Comparison of ENCODE assay signal across 8 mouse cellular contexts in the genomic region with DNA sequence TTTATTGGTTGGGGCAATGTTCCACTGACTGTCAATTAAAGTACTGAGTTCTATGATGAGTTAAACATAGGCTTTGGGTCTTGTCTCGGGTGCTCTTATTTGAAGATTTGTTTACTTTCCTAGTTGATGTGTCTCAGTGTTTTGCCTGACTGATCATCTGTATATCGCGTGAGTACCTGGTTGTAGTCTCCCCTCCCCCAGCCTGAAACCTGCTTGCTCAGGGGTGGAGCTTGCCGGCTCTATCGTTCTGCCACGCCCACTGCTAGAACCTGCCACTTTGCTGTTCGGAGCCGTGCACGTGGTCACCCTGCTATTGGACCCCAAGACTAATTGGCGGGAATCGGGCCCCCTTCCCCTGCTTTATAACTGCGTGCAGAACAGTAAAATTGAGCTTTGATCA. TPM values are rescaled to one million over a fixed set of nuclear protein-coding genes. Genes with fewer than 3 reads are reported as not detected.
A peak's percentile ranks its signal among the peaks of the same experiment; 100 is the strongest.
DNase-seq lines count a peak whose midpoint lies in the region; ATAC-seq and TF ChIP-seq lines count a peak whose summit lies in the region.
"Not testable (repeated sequence)": the region's sequence is repeated elsewhere in the genome, so short reads cannot be mapped to it uniquely, and the experiment has no call there.

No protein-coding gene starts in this region.

- not testable (repeated sequence) for H3K36me3 ChIP-seq in forebrain, embryonic 15.5 days; hindbrain, embryonic 15.5 days; liver, embryonic 13.5 days; midbrain, embryonic 15.5 days (replicated peaks); thymus, adult 2 months (ENCODE audit: control insufficient read depth, insufficient read depth, low read length)

- not testable (repeated sequence) for TF ChIP-seq CTCF in thymus, adult 2 months (IDR thresholded peaks at IDR 0.05; ENCODE audit: borderline replicate concordance, control insufficient read depth, extremely low read depth, insufficient read depth, low read length, poor library complexity)

- not testable (repeated sequence) for H3K9me3 ChIP-seq in forebrain, embryonic 15.5 days; hindbrain, embryonic 15.5 days; liver, embryonic 13.5 days (replicated peaks); midbrain, embryonic 15.5 days

- H3K27ac ChIP-seq in forebrain, embryonic 15.5 days (replicated peaks); hindbrain, embryonic 15.5 days (replicated peaks); liver, embryonic 13.5 days; midbrain, embryonic 15.5 days; thymus, adult 2 months (ENCODE audit: control insufficient read depth, insufficient read depth, low read length): not testable (repeated sequence)

- not testable (repeated sequence) for H3K4me1 ChIP-seq in forebrain, embryonic 15.5 days; hindbrain, embryonic 15.5 days (replicated peaks); midbrain, embryonic 15.5 days; thymus, adult 2 months (replicated peaks; ENCODE audit: control insufficient read depth, insufficient read depth, low read length)
- peaks cover 33% of the 10 kb centered on the region for H3K4me1 ChIP-seq in liver, embryonic 13.5 days (replicated peaks)

- WGBS in forebrain, embryonic 15.5 days: 31% methylated on average over 12 of the region's 12 CpGs
- WGBS in hindbrain, embryonic 15.5 days: 41% methylated on average over 12 of the region's 12 CpGs
- 18% methylated on average over 12 of the region's 12 CpGs for WGBS in liver, embryonic 13.5 days (ENCODE audit: insufficient replicate concordance)
- 54% methylated on average over 12 of the region's 12 CpGs for WGBS in midbrain, embryonic 15.5 days
- WGBS in thymus, adult 2 months: 9% methylated on average over 12 of the region's 12 CpGs

- not testable (repeated sequence) for H3K9ac ChIP-seq in forebrain, embryonic 15.5 days (replicated peaks); hindbrain, embryonic 15.5 days; liver, embryonic 13.5 days; midbrain, embryonic 15.5 days

- not testable (repeated sequence) for H3K27me3 ChIP-seq in forebrain, embryonic 15.5 days; hindbrain, embryonic 15.5 days; liver, embryonic 13.5 days; midbrain, embryonic 15.5 days (replicated peaks); thymus, adult 2 months (ENCODE audit: control insufficient read depth, insufficient read depth, low read length)

- H3K4me3 ChIP-seq in forebrain, embryonic 15.5 days; hindbrain, embryonic 15.5 days; liver, embryonic 13.5 days (replicated peaks); thymus, adult 2 months (ENCODE audit: control insufficient read depth, insufficient read depth, low read length): not testable (repeated sequence)
- H3K4me3 ChIP-seq in midbrain, embryonic 15.5 days: 0 out of 2 replicates have a peak overlapping the region, but pooled peaks have one; percentile 8

- peak overlapping the region; percentile 22; the same call in 1 of the 2 replicates for H3K4me2 ChIP-seq in forebrain, embryonic 15.5 days (replicated peaks)
- peak overlapping the region; percentile 31 for H3K4me2 ChIP-seq in hindbrain, embryonic 15.5 days
- H3K4me2 ChIP-seq in liver, embryonic 13.5 days: peak overlapping the region; percentile 47
- H3K4me2 ChIP-seq in midbrain, embryonic 15.5 days: peak overlapping the region; percentile 29

- not testable (repeated sequence) for TF ChIP-seq POLR2A in thymus, adult 2 months (IDR thresholded peaks at IDR 0.05; ENCODE audit: control insufficient read depth, extremely low read depth, insufficient read depth, low read length, poor library complexity)

- ATAC-seq in forebrain, embryonic 15.5 days (replicated peaks); hindbrain, embryonic 15.5 days (ENCODE audit: low FRiP score, low read depth); liver, embryonic 13.5 days (ENCODE audit: low read depth); midbrain, embryonic 15.5 days (replicated peaks): not testable (repeated sequence)

- DNase-seq in CD4-positive helper T cell, adult 2 months (ENCODE audit: low read depth, low spot score): peak; percentile 45
- peak; percentile 17 for DNase-seq in c-Kit-positive CD71-positive TER-119-positive erythroid progenitor cells, embryonic 14.5 days (ENCODE audit: low spot score)
- peak; percentile 51 for DNase-seq in kidney, postnatal 10 days
- peak; percentile 52 for DNase-seq in liver, embryonic 13.5 days
- DNase-seq in thymus, adult 2 months: peak; percentile 21

RNA-seq across cellular contexts. Expression of gene Tceanc, which starts 4.3 kb away (rescaled TPM):
- polyA plus RNA-seq in forebrain, embryonic 15.5 days (2015; fragmentation: Nextera tagmentation; extraction: Ambion mirVana): 7.8 and 8.1 TPM in 2 replicates
- polyA plus RNA-seq in hindbrain, embryonic 15.5 days (2015; fragmentation: Nextera tagmentation; extraction: Ambion mirVana): 4.4 and 5.3 TPM in 2 replicates
- 3.3 and 4.0 TPM in 2 replicates for polyA plus RNA-seq in liver, embryonic 13.5 days (2015; fragmentation: Nextera tagmentation; extraction: Ambion mirVana)
- polyA plus RNA-seq in midbrain, embryonic 15.5 days (2015; fragmentation: Nextera tagmentation; extraction: Ambion mirVana): 5.1 and 5.9 TPM in 2 replicates
- 2.0 and 2.7 TPM in 2 replicates for polyA plus RNA-seq in thymus, adult 2 months (2012; rRNA removed)

RNA-seq across cellular contexts. Expression of gene Rab9, which starts 34.4 kb away (rescaled TPM):
- polyA plus RNA-seq in forebrain, embryonic 15.5 days (2015; fragmentation: Nextera tagmentation; extraction: Ambion mirVana): 46.5 and 48.3 TPM in 2 replicates
- polyA plus RNA-seq in hindbrain, embryonic 15.5 days (2015; fragmentation: Nextera tagmentation; extraction: Ambion mirVana): 47.1 and 49.1 TPM in 2 replicates
- polyA plus RNA-seq in liver, embryonic 13.5 days (2015; fragmentation: Nextera tagmentation; extraction: Ambion mirVana): 24.4 and 29.7 TPM in 2 replicates
- 35.2 and 37.0 TPM in 2 replicates for polyA plus RNA-seq in midbrain, embryonic 15.5 days (2015; fragmentation: Nextera tagmentation; extraction: Ambion mirVana)
- 3.5 and 4.5 TPM in 2 replicates for polyA plus RNA-seq in thymus, adult 2 months (2012; rRNA removed)
